Mouse (Mus musculus) forebrain, embryonic 15.5 days (tissue): ENCODE measurements at regions not wholly inside any gene's neighbourhood (a gene's known extent, or its start where the extent isn't known, plus 50 kb on each side); places are given as distances from the start of the nearest gene placed in this dataset.

Experiments used
- ATAC-seq: fragments of 200-750 bp; cut with Nextera tagmentation; replicated peaks from 2 replicates; pipeline ENCODE4 v1.8.0; 2017; ENCODE audit warnings: mild to moderate bottlenecking, moderate TSS enrichment, moderate library complexity
- H3K27ac ChIP-seq: fragments of 300-500 bp; sonication (generic); replicated peaks from 2 replicates; pipeline ENCODE4 v1.5.1; 2015; ENCODE audit warnings: mild to moderate bottlenecking, inconsistent platforms
- H3K27me3 ChIP-seq: fragments of 300-500 bp; sonication (generic); 2 replicates; pipeline ENCODE4 v1.6.1; 2015; ENCODE audit warnings: inconsistent platforms
- H3K36me3 ChIP-seq: fragments of 300-500 bp; sonication (generic); 2 replicates; pipeline ENCODE4 v1.6.1; 2015; ENCODE audit warnings: mild to moderate bottlenecking, inconsistent platforms
- H3K4me1 ChIP-seq: fragments of 300-500 bp; sonication (generic); 2 replicates; pipeline ENCODE4 v1.6.1; 2015; ENCODE audit warnings: inconsistent platforms
- H3K4me2 ChIP-seq: fragments of 300-500 bp; sonication (generic); replicated peaks from 2 replicates; pipeline ENCODE4 v1.6.1; 2015; ENCODE audit warnings: mild to moderate bottlenecking, inconsistent platforms
- H3K4me3 ChIP-seq: fragments of 300-500 bp; sonication (generic); 2 replicates; pipeline ENCODE4 v1.5.1; 2015; ENCODE audit warnings: mild to moderate bottlenecking, inconsistent platforms
- H3K9ac ChIP-seq: fragments of 300-500 bp; sonication (generic); replicated peaks from 2 replicates; pipeline ENCODE4 v1.6.1; 2015; ENCODE audit warnings: mild to moderate bottlenecking, inconsistent platforms
- H3K9me3 ChIP-seq: fragments of 300-500 bp; sonication (generic); 2 replicates; pipeline ENCODE4 v1.6.1; 2016; ENCODE audit warnings: inconsistent platforms
- WGBS: fragments of 180-500 bp; shearing (Covaris S2); methylation state at CpG from one replicate; pipeline ENCODE4 v1.1.7; 2015; ENCODE audit warnings: mixed read lengths; 5-methylcytosine and 5-hydroxymethylcytosine counted together

DNA sequence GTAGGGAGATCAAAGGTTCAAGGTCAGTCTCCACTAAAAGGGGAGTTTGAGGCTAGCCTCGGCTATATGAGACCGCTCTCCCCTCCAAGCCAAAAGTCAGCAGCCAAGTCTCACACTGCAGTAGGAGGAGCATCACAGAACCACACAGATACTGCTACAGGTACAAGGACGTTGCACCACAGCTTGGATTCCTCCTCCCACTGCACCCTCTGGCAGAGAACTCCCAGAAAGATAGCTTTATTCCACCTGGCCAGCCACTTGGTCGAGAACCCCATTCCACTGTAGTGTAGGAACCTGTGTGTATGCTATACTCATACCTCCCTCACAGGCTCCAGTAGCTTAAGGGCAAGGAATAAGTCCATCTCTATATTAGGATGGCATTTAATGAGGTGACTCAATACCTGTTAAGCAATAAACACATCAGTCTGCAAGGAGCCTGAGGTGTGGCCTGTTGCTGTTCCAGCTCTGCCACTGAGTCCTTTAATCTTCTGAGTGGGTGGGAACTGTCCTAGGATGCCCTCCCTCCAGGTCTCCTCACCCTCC, 254.0 kb downstream of the Sox4 start:
- Histone ChIP-seq H3K9ac (no peak overlapping the region), H3K4me3 (no peak overlapping the region), H3K9me3 (no peaks in the 10 kb centered on the region), H3K4me2 (no peak overlapping the region), H3K27me3 (no peaks in the 10 kb centered on the region), H3K36me3 (no peaks in the 10 kb centered on the region), H3K4me1 (peaks cover 15% of the 10 kb centered on the region), H3K27ac (no peak overlapping the region)
- no peak for ATAC-seq
- 90% methylated on average over 4 of the region's 4 CpGs for WGBS

DNA sequence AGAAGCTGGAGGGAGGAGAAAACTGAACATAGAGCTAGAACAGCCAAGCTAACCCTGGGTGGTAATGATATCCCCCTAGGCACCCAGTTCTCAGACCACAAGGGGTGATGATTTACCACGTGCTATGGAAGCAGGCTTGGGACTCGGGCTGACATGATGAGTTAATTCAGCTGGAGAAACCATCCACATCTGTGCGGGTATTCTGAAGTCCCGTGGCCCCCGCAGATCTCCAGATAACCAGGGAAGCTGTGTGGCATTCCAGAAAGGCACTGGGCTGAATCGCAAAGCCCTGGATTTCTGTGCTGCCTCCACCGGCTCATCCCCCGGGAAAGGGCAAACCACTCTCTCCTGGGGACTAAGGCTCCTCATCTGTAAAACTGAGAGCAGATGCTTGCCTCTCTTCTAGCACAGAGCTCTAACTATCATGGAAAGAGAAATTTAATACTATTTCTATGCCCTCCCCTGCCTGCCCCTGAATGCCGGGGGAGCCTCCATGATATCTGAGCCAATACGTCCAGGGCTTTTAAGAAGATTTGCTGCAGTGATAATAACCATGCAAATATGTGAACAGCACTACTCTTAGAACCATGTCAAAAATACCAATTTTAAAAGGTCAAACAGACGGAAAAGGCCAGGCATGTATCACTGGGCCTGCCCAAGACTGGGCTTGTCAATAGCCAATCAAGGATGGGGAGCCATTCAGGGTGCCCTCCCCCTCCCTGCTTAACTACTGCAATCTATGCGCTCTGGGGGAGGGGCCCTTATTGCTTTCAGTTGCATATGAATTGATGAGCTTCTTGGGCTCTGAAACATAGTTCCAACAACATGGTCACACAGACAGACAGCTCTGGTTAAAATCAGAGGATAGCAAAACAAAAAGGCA, 255.5 kb downstream of the Sox4 start:
- 31% methylated on average over 12 of the region's 12 CpGs for WGBS
- Histone ChIP-seq H3K4me1 (peaks cover 21% of the 10 kb centered on the region), H3K36me3 (no peaks in the 10 kb centered on the region), H3K4me3 (no peak overlapping the region), H3K9ac (no peak overlapping the region), H3K27me3 (no peaks in the 10 kb centered on the region), H3K27ac (no peak overlapping the region), H3K4me2 (no peak overlapping the region), H3K9me3 (no peaks in the 10 kb centered on the region)
- no peak; the same call in 1 of the 2 replicates for ATAC-seq

DNA sequence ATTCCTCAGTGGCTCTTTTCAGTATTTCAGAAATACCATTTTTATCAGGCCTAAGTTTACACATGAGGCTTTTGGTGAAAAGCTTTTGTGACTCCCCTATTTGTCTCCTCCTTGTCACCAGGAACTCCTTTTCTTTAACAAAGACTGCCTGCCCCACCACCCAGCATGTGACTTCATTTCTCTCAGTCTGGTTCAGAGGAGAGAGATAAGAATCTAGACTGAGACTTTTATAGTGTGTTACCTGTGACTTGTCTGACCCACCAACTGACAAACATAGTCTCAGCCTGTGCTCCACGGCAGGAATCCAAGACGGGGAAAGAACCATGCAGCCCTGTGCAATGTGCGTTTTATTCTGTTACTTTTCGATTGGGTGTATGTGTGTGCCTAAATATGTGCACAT, 260.4 kb downstream of the Sox4 start:
- Histone ChIP-seq H3K4me2 (no peak overlapping the region), H3K9me3 (no peaks in the 10 kb centered on the region), H3K9ac (no peak overlapping the region), H3K36me3 (no peaks in the 10 kb centered on the region), H3K27me3 (no peaks in the 10 kb centered on the region), H3K4me1 (peaks cover 31% of the 10 kb centered on the region), H3K27ac (no peak overlapping the region), H3K4me3 (no peak overlapping the region)
- 61% methylated on average over 4 of the region's 4 CpGs for WGBS
- ATAC-seq, result no peak

GRCm38 (mm10) chr13:28692587-28692986, 260.9 kb downstream of the Sox4 start:
- Histone ChIP-seq H3K4me1 (peaks cover 26% of the 10 kb centered on the region), H3K9me3 (no peaks in the 10 kb centered on the region), H3K9ac (no peak overlapping the region), H3K4me3 (no peak overlapping the region), H3K27me3 (no peaks in the 10 kb centered on the region), H3K4me2 (no peak overlapping the region), H3K27ac (no peak overlapping the region), H3K36me3 (no peaks in the 10 kb centered on the region)
- 67% methylated on average over 5 of the region's 5 CpGs for WGBS
- no peak for ATAC-seq

DNA sequence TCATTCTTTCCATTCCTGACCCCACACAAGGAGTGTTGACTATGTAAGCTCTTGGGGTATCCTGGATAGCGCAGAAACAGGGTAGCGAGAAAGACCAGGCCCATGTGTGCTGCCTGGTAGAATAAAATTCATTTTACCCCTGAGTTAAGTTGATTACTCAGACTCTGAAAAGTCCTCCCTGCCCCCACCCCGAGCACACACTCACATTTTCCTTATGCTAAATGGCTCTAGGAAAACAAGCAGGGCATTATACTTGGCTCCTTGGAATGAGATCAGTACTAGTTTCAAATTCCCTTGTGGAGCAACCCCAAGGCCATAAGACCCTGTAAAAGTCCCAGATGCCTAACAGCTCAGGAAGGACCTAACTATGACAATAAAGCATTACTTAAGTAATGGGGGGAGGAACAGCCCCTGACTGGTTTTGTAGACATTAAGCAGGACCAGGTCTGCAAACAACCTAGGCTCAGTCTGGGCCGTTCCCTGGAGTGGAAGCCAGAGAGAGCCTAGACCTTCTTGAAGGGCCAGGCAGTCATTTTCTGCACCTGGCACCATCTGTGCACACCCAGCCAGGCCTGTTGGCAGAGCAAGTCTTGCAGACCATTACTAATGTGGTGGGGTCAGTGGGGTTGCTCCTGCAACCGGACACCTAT, 262.9 kb downstream of the Sox4 start:
- Histone ChIP-seq H3K4me3 (no peak overlapping the region), H3K36me3 (no peaks in the 10 kb centered on the region), H3K4me1 (peaks cover 24% of the 10 kb centered on the region), H3K27ac (peak overlapping the region; percentile 77), H3K9ac (no peak overlapping the region), H3K27me3 (no peaks in the 10 kb centered on the region), H3K9me3 (no peaks in the 10 kb centered on the region), H3K4me2 (no peak overlapping the region)
- 33% methylated on average over 5 of the region's 5 CpGs for WGBS
- ATAC-seq, result peak; percentile 88

DNA sequence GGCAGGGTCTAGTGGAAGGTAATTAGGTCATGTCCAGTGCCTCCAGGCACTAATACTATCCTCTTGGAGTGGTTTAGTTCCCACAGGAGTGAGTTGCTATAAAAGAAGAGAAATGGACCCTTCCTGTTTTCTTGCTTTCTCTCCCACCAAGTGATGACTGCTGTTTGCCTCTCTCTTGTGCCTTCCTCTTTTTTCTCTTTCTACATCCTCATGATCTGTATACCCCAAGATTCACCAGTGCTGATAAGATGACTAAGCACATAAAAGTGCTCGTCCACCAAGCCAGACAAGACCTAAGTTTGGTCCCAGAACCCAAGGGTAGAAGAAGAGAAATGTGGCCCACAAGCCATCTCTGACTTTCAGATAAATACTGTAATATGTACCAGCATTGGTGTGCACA, 265.7 kb downstream of the Sox4 start:
- ATAC-seq, result no peak
- H3K4me3 ChIP-seq, result no peak overlapping the region
- no peak overlapping the region for H3K4me2 ChIP-seq
- no peaks in the 10 kb centered on the region for H3K27me3 ChIP-seq
- no peaks in the 10 kb centered on the region for H3K9me3 ChIP-seq
- no peak overlapping the region for H3K27ac ChIP-seq
- no peaks in the 10 kb centered on the region for H3K36me3 ChIP-seq
- H3K4me1 ChIP-seq, result peaks cover 18% of the 10 kb centered on the region
- H3K9ac ChIP-seq, result no peak overlapping the region
- WGBS, result 100% methylated on average over 1 of the region's 1 CpGs

GRCm38 (mm10) chr13:28684311-28684710, 269.2 kb downstream of the Sox4 start:
- no peaks in the 10 kb centered on the region for H3K36me3 ChIP-seq
- no peak overlapping the region for H3K4me2 ChIP-seq
- no peaks in the 10 kb centered on the region for H3K9me3 ChIP-seq
- no peak overlapping the region for H3K27ac ChIP-seq
- no peak overlapping the region for H3K9ac ChIP-seq
- no peaks in the 10 kb centered on the region for H3K4me1 ChIP-seq
- no peak overlapping the region for H3K4me3 ChIP-seq
- 85% methylated on average over 3 of the region's 3 CpGs for WGBS
- no peaks in the 10 kb centered on the region for H3K27me3 ChIP-seq
- ATAC-seq, result no peak

DNA sequence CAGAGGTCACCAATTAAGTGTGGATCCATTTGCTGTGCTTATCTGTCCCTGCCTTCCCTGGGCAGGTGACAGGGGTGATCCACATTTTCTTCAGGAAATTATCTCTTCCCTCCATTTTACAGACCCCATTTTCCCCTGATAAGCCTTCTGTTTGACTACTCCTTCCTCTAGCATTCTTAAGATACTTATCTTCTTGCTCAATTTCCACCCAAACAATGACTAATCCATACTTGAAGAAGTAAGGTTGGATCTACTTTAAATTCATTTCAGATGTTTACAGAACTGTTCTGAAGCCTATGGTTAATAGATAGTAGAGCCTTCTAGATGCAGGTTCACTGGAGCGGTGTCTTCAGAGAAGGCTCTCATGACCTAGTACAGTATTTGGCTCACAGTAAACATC, 273.2 kb downstream of the Sox4 start:
- Histone ChIP-seq H3K4me1 (no peaks in the 10 kb centered on the region), H3K4me2 (no peak overlapping the region), H3K36me3 (no peaks in the 10 kb centered on the region), H3K9me3 (no peaks in the 10 kb centered on the region), H3K27ac (no peak overlapping the region), H3K27me3 (no peaks in the 10 kb centered on the region), H3K4me3 (no peak overlapping the region), H3K9ac (no peak overlapping the region)
- 91% methylated on average over 1 of the region's 1 CpGs for WGBS
- ATAC-seq, result no peak

GRCm38 (mm10) chr13:28673622-28674021, 279.9 kb downstream of the Sox4 start:
- Histone ChIP-seq H3K9ac (no peak overlapping the region), H3K4me2 (no peak overlapping the region), H3K27ac (no peak overlapping the region; the same call in 1 of the 2 replicates), H3K9me3 (no peaks in the 10 kb centered on the region), H3K4me1 (peaks cover 17% of the 10 kb centered on the region), H3K36me3 (no peaks in the 10 kb centered on the region), H3K27me3 (no peaks in the 10 kb centered on the region), H3K4me3 (no peak overlapping the region)
- ATAC-seq, result no peak
- 31% methylated on average over 3 of the region's 3 CpGs for WGBS

- H3K4me1 ChIP-seq, result peaks cover 17% of the 10 kb centered on the region
- H3K27me3 ChIP-seq, result no peaks in the 10 kb centered on the region
- WGBS, result 80% methylated on average over 11 of the region's 11 CpGs
Observed at GRCm38 (mm10) chr13:28671543-28671942, 282.0 kb downstream of the Sox4 start.

GRCm38 (mm10) chr13:28669832-28670585, 283.5 kb downstream of the Sox4 start:
- no peak overlapping the region for H3K4me2 ChIP-seq
- peaks cover 27% of the 10 kb centered on the region for H3K4me1 ChIP-seq
- H3K9me3 ChIP-seq, result no peaks in the 10 kb centered on the region
- WGBS, result 94% methylated on average over 4 of the region's 4 CpGs
- no peak for ATAC-seq
- H3K27ac ChIP-seq, result no peak overlapping the region
- H3K4me3 ChIP-seq, result no peak overlapping the region
- no peaks in the 10 kb centered on the region for H3K36me3 ChIP-seq
- H3K27me3 ChIP-seq, result no peaks in the 10 kb centered on the region
- no peak overlapping the region for H3K9ac ChIP-seq

More at GRCm38 (mm10) chr13:28671543-28671942, 282.0 kb downstream of the Sox4 start:
- H3K9me3 ChIP-seq, result no peaks in the 10 kb centered on the region
- no peak for ATAC-seq
- H3K4me3 ChIP-seq, result no peak overlapping the region
- H3K9ac ChIP-seq, result no peak overlapping the region
- H3K36me3 ChIP-seq, result no peaks in the 10 kb centered on the region
- no peak overlapping the region for H3K4me2 ChIP-seq
- no peak overlapping the region for H3K27ac ChIP-seq

GRCm38 (mm10) chr13:28666832-28667231, 286.7 kb downstream of the Sox4 start:
- 88% methylated on average over 3 of the region's 3 CpGs for WGBS
- Histone ChIP-seq H3K4me3 (no peak overlapping the region), H3K9me3 (no peaks in the 10 kb centered on the region), H3K9ac (no peak overlapping the region), H3K36me3 (no peaks in the 10 kb centered on the region), H3K4me2 (no peak overlapping the region), H3K27ac (no peak overlapping the region), H3K4me1 (peaks cover 29% of the 10 kb centered on the region), H3K27me3 (no peaks in the 10 kb centered on the region)
- no peak for ATAC-seq
